Mouse (Mus musculus) lung, adult 2 months (tissue): Measurements from ENCODE around the gene Mpzl3. TPM values are rescaled to one million over a fixed set of nuclear protein-coding genes. Genes with fewer than 3 reads are reported as not detected.

ENCODE experiments used
- DNase-seq: peaks from one replicate; pipeline ENCODE4 v3.0.0; 2022
- H3K4me1 ChIP-seq: fragments of 200-500 bp; 2 replicates; pipeline ENCODE4 v1.6.1; 2011; ENCODE audit warnings: low read length; ENCODE audit not compliant: control insufficient read depth, insufficient read depth
- H3K4me3 ChIP-seq: fragments of 200-500 bp; replicated peaks from 2 replicates; pipeline ENCODE3; 2011; ENCODE audit warnings: low read depth, mild to moderate bottlenecking, control low read depth, low read length; ENCODE audit errors: extremely low read depth
- CTCF ChIP-seq: fragments of 200-500 bp; IDR thresholded peaks from 2 replicates; pipeline ENCODE4 v1.5.1; 2011; ENCODE audit warnings: mild to moderate bottlenecking, low read length, control low read depth; ENCODE audit not compliant: insufficient read depth
- POLR2A ChIP-seq: fragments of 200-500 bp; IDR thresholded peaks from 2 replicates; pipeline ENCODE4 v1.6.1; 2011; ENCODE audit warnings: low read depth, mild to moderate bottlenecking, control low read depth, low read length, borderline replicate concordance; ENCODE audit errors: extremely low read depth
- WGBS: fragments of 180-500 bp; shearing (Covaris S2); methylation state at CpG from one replicate; pipeline ENCODE4 v1.1.7; 2018; 5-methylcytosine and 5-hydroxymethylcytosine counted together
- polyA plus RNA-seq: library from polyadenylated mRNA; depleted of rRNA; stranded (reverse); fragments of >200 nt; gene quantifications from 2 replicates; pipeline ENCODE4 v1.2.3, GENCODE M21; 2012

Gene Mpzl3
- polyA plus RNA-seq, 1 experiment: 10.7 TPM

DNA sequence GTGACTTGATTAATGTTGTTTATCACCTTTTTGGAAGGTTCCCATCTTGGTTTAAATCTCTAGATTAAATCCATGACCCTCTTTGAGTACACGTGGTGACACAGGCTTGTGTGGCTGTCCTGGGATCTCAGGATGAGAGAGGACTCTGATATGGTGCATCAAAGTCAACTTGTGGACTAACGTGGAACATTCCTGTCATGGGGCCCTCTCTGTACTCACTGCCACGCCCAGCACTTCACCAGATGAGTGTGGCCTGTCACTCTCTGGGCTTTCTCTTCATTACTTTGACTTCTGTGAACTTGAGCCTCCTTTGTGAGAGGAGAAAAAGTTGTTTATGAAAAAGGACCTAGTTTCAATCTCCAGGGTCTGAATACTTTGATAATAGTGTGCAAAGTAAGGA lies 16.8 kb downstream of the Mpzl3 start:
- TF ChIP-seq CTCF (no peak), POLR2A (no peak)
- no peak for DNase-seq
- WGBS: 51% methylated on average over 3 of the region's 3 CpGs
- Histone ChIP-seq H3K4me1 (no peaks in the 10 kb centered on the region), H3K4me3 (no peak overlapping the region)

- 54% methylated on average over 3 of the region's 3 CpGs for WGBS
- Histone ChIP-seq H3K4me3 (no peak overlapping the region), H3K4me1 (no peaks in the 10 kb centered on the region)
- DNase-seq: no peak
- TF ChIP-seq CTCF (no peak), POLR2A (no peak)
Observed at GRCm38 (mm10) chr9:45077859-45078258, 22.9 kb downstream of the Mpzl3 start.

- no peak within 1 kb of the TSS for H3K4me3 ChIP-seq
- 70% methylated on average over 5 of the region's 5 CpGs for WGBS
- TF ChIP-seq POLR2A (peak; percentile 32; the same call in 1 of the 2 replicates), CTCF (no peak)
Observed at GRCm38 (mm10) chr9:45079011-45079410, 24.0 kb downstream of the Mpzl3 start, which contains the start of gene Jaml. TSS of gene Jaml (plus strand) at chr9:45079183.

GRCm38 (mm10) chr9:45083132-45083531 lies 28.1 kb downstream of the Mpzl3 start:
- H3K4me1 ChIP-seq: no peaks in the 10 kb centered on the region
- H3K4me3 ChIP-seq: no peak overlapping the region
- DNase-seq: no peak
- no peak for TF ChIP-seq CTCF
- WGBS: 82% methylated on average over 3 of the region's 3 CpGs

More at GRCm38 (mm10) chr9:45079011-45079410, 24.0 kb downstream of the Mpzl3 start, which contains the start of gene Jaml:
- no peaks in the 10 kb centered on the region for H3K4me1 ChIP-seq
- DNase-seq: no peak

DNA sequence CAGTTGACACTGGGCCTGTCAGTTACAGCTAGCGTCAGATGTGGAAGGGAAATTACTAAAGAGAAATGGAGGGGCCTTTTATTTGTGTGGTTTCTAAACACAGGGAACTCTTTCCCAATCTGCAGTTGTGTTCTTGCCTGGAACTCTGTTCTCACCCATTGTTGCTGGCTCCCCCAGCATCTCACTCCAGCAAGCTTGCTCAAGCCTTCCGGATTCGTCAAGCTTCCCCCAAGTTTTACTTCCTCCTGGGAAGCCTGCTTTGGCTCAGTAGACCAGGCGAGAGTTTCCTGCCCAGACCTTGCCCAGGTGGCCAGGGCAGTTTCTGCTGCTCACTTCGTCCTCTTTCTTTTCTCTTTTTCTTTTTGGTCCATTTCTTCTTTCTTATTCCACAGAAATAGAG lies 29.6 kb downstream of the Mpzl3 start:
- Histone ChIP-seq H3K4me1 (no peaks in the 10 kb centered on the region), H3K4me3 (no peak overlapping the region)
- TF ChIP-seq POLR2A (no peak), CTCF (no peak)
- no peak for DNase-seq
- WGBS: 51% methylated on average over 5 of the region's 5 CpGs

- 66% methylated on average over 12 of the region's 12 CpGs for WGBS
- TF ChIP-seq POLR2A (no peak), CTCF (no peak)
- Histone ChIP-seq H3K4me1 (no peaks in the 10 kb centered on the region), H3K4me3 (no peak overlapping the region)
- no peak for DNase-seq
Observed at GRCm38 (mm10) chr9:45085741-45086690, 31.0 kb downstream of the Mpzl3 start.

DNA sequence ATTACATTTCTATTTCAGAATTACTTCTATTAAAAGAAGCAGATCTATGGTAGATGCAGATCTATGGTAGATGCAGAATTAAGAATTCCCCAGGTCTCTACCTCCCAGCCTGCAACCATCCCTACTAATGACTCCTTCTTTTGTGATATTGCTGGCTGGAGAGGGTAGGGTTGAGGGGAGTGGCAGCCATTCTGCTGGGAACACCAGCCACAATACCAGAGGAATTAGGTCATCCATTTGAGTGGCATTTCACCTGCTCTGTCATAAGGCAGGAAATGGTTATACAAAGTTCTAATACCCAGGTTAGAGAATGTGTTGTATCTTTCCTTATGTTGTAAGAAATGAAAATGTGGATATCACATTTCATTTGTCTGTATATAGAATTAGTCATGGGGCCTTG lies 33.1 kb downstream of the Mpzl3 start:
- H3K4me1 ChIP-seq: peaks cover 3% of the 10 kb centered on the region; the same call in 1 of the 2 replicates
- no peak overlapping the region for H3K4me3 ChIP-seq
- TF ChIP-seq CTCF (no peak), POLR2A (no peak)
- no peak for DNase-seq

DNA sequence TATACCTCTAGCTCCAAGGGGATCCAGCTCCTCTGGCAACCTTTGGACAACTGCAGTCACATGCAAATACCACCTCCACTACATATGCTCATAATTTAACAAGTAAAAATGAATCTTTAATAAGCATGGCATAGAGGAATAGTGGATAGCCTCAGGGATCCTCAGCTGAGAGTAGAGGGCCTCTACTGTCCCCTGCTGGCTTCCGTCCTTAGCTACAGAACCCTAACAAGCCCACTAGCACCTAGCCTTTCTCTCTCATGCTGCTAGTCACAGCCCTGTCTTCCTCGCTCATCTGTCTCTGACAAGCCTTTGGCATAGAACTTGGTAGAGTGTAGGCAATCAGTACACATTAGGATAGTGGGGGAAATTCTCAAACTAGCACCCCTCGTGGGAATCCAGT lies 35.8 kb downstream of the Mpzl3 start:
- no peak for TF ChIP-seq CTCF
- TF ChIP-seq POLR2A: no peak
- H3K4me1 ChIP-seq: peaks cover 3% of the 10 kb centered on the region
- WGBS: 69% methylated on average over 3 of the region's 3 CpGs

GRCm38 (mm10) chr9:45092641-45093040 lies 37.7 kb downstream of the Mpzl3 start:
- Histone ChIP-seq H3K4me3 (no peak overlapping the region), H3K4me1 (peaks cover 3% of the 10 kb centered on the region)
- WGBS: 26% methylated on average over 4 of the region's 4 CpGs
- TF ChIP-seq CTCF: no peak
- no peak for TF ChIP-seq POLR2A
- DNase-seq: peak; percentile 23

More for the DNA sequence above, 35.8 kb downstream of the Mpzl3 start:
- DNase-seq: no peak
- no peak overlapping the region for H3K4me3 ChIP-seq

- Histone ChIP-seq H3K4me1 (peaks cover 3% of the 10 kb centered on the region), H3K4me3 (no peak overlapping the region)
- TF ChIP-seq POLR2A (no peak), CTCF (no peak)
- WGBS: 44% methylated on average over 6 of the region's 6 CpGs
- DNase-seq: peak; percentile 14
Observed at GRCm38 (mm10) chr9:45095149-45095937, 40.4 kb downstream of the Mpzl3 start.
